Mouse (Mus musculus) C2C12 (cell line): ENCODE measurements at regions not wholly inside any gene's neighbourhood (a gene's known extent, or its start where the extent isn't known, plus 50 kb on each side); places are given as distances from the start of the nearest gene placed in this dataset.
A peak's percentile ranks its signal among the peaks of the same experiment; 100 is the strongest.

Experiments used
- H3K27me3 ChIP-seq: one replicate; pipeline ENCODE4 v1.6.1; 2011; ENCODE audit not compliant: control insufficient read depth, insufficient read depth, insufficient read length
- H3K36me3 ChIP-seq: one replicate; pipeline ENCODE4 v1.6.1; 2011; ENCODE audit not compliant: control insufficient read depth, insufficient read depth
- H3K4me3 ChIP-seq: one replicate; pipeline ENCODE4 v1.5.1; 2011; ENCODE audit warnings: mild to moderate bottlenecking, control low read depth; ENCODE audit not compliant: poor library complexity, insufficient read depth, severe bottlenecking
- H3K79me2 ChIP-seq: one replicate; pipeline ENCODE4 v1.6.1; 2011; ENCODE audit not compliant: control insufficient read depth, insufficient read depth
- H3K79me3 ChIP-seq: one replicate; pipeline ENCODE4 v1.6.1; 2011; ENCODE audit warnings: low read depth, control low read depth
- H3ac ChIP-seq: one replicate; pipeline ENCODE3; 2011; ENCODE audit warnings: low read depth; ENCODE audit not compliant: control insufficient read depth, insufficient read length
- CEBPB ChIP-seq: IDR thresholded peaks from one replicate; pipeline ENCODE4 v1.6.1; 2011; ENCODE audit warnings: low read depth, mild to moderate bottlenecking, control low read depth, moderate library complexity
- CTCF ChIP-seq: IDR thresholded peaks from one replicate; pipeline ENCODE4 v1.5.1; 2011; ENCODE audit not compliant: control insufficient read depth, insufficient read depth, insufficient read length
- FOSL1 ChIP-seq: IDR thresholded peaks from one replicate; pipeline ENCODE4 v1.8.0; 2011; ENCODE audit warnings: mild to moderate bottlenecking, low read length; ENCODE audit not compliant: poor library complexity, insufficient read depth, severe bottlenecking
- MAX ChIP-seq: IDR thresholded peaks from one replicate; pipeline ENCODE4 v1.6.1; 2011; ENCODE audit warnings: mild to moderate bottlenecking, control low read depth
- MYOD1 ChIP-seq: IDR thresholded peaks from one replicate; pipeline ENCODE4 v1.6.1; 2011; ENCODE audit warnings: low read depth; ENCODE audit not compliant: control insufficient read depth, insufficient read length
- MYOG ChIP-seq: IDR thresholded peaks from one replicate; pipeline ENCODE4 v1.6.1; 2011; ENCODE audit not compliant: control insufficient read depth, insufficient read length; ENCODE audit errors: extremely low read depth
- USF1 ChIP-seq: IDR thresholded peaks from one replicate; pipeline ENCODE4 v1.6.1; 2011; ENCODE audit warnings: low read depth, mild to moderate bottlenecking, control low read depth, moderate library complexity

DNA sequence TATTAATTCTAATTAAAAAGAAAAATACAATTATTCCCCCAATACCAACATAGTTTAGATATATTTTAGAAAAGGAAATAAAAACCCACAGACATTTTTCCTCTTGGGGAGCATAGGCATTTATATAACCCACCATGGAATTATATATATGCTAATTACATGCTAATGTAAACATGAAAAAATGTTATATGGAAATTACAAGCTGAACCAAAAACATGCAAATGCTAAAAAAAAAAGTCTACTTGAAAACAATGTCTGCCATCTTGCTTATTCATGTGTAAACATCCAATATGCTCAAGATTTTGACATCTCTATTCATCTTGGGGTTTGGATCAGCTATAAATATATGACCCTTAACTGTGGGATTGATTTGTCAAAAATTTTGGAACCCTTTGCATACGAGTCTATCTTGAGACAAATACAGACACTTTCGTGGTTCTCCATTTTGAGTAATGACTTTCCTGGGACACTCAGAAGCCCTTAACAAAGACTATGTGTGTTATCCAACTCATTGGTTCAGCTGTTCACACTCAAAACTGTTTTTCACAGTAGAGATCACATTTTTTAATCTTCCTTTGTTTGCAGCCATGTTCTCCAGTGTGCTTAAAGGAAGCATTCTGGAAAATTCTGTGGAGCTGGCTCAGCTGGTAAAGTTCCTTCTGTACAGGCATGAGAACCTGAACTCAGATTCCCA lies 208.0 kb downstream of the Gm11361 start:
- Histone ChIP-seq H3K27me3 (no peaks in the 10 kb centered on the region), H3K79me2 (no peaks in the 10 kb centered on the region), H3K79me3 (no peaks in the 10 kb centered on the region), H3ac (no peak overlapping the region), H3K36me3 (no peaks in the 10 kb centered on the region), H3K4me3 (no peak overlapping the region)
- no peak for TF ChIP-seq FOSL1
- no peak for TF ChIP-seq CEBPB
- no peak for TF ChIP-seq MAX
- no peak for TF ChIP-seq USF1
- no peak for TF ChIP-seq CTCF
- TF ChIP-seq MYOG = no peak
- TF ChIP-seq MYOD1 = no peak

DNA sequence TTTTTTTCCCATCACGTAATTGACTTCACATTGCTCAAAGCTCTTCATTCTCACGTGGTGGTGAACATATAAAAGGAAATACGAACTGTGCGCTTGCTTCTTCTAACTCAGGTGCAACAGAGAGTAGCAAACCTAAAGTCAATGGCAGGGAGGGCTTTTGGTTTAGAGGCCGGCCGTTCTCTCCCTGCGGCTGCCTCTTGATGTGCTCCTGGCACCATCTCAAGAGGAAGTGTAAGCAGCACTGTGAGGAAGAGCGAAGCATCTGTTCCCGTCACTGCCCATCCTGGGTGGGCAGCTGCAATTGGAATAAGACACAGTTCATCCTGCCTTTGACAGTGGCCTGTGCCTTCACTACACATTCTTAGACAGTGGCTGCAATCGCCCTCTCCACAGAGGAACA lies 204.0 kb downstream of the Gm11361 start:
- Histone ChIP-seq H3K4me3 (no peak overlapping the region), H3K79me3 (no peaks in the 10 kb centered on the region), H3K27me3 (no peaks in the 10 kb centered on the region), H3K79me2 (no peaks in the 10 kb centered on the region), H3K36me3 (no peaks in the 10 kb centered on the region), H3ac (no peak overlapping the region)
- no peak for TF ChIP-seq USF1
- no peak for TF ChIP-seq MAX
- TF ChIP-seq FOSL1 = no peak
- TF ChIP-seq CEBPB = no peak
- no peak for TF ChIP-seq CTCF
- TF ChIP-seq MYOD1 = no peak
- TF ChIP-seq MYOG = no peak

DNA sequence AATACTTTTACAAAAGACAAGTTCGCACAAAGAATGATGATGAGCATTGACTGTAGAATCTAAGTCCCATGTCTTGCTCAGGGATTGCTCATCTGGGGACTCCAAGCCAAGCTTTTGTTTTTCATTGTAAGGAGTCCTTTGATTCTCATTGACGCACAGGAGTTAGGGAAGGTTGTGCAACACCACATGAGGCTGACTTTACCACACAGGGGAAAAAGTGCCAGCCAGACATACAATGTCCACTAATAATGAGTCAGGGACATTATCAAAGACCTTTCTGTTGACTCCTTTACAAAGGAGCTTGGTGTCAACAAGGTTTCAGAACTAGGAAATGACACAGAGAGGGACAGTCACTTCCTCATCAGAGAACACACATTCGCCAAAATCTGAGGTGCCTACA lies 200.1 kb downstream of the Gm11361 start:
- no peaks in the 10 kb centered on the region for H3K79me3 ChIP-seq
- TF ChIP-seq FOSL1 (no peak), MAX (no peak), USF1 (no peak), CEBPB (peak; percentile 98), MYOD1 (peak; percentile 19), CTCF (no peak), MYOG (no peak)
- H3K79me2 ChIP-seq = no peaks in the 10 kb centered on the region
- H3K36me3 ChIP-seq = no peaks in the 10 kb centered on the region
- H3K4me3 ChIP-seq = no peak overlapping the region
- H3ac ChIP-seq = no peak overlapping the region
- no peaks in the 10 kb centered on the region for H3K27me3 ChIP-seq

DNA sequence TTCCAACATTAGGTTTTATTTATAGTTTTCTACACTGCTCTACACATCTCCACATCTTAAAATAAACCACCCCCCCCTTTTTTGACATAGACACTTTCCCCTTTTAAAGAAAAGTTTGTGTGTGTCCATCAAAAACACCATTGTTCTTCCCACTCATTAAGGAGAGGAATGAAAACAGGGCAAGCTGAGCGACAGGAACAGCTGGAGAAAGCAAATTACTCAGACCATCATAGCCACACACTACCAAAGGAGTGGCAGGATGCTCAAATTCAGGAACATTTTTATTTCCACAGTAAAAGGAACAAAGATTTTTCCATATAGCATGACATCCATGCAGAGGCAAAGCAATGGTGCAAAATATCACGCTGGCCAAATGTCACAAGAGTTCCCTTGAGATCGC lies 198.6 kb downstream of the Gm11361 start:
- no peaks in the 10 kb centered on the region for H3K79me2 ChIP-seq
- no peak overlapping the region for H3ac ChIP-seq
- H3K36me3 ChIP-seq = no peaks in the 10 kb centered on the region
- H3K27me3 ChIP-seq = no peaks in the 10 kb centered on the region
- H3K4me3 ChIP-seq = no peak overlapping the region
- TF ChIP-seq MYOG (no peak), MYOD1 (peak; percentile 98)
- H3K79me3 ChIP-seq = no peaks in the 10 kb centered on the region

DNA sequence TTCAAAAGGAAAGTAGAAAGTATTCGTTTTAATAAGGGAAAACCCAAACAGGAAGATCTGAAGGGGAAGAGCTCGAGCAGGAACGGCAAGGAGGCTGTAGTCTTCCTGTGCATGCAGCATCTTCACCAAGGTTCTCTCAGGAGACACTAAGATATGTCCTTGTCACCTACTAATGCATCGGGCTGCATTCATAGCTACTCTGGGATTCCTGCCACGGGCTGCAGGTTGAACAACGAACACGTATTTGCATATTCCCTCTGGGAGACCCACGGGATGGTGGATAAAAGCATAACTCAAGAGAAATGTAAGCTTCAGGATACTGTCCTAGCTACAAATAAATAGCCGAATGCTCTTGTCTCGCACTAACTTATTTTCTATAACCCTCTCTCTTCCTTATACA lies 197.7 kb downstream of the Gm11361 start:
- H3K79me2 ChIP-seq = no peaks in the 10 kb centered on the region
- no peaks in the 10 kb centered on the region for H3K27me3 ChIP-seq
- H3K4me3 ChIP-seq = no peak overlapping the region

DNA sequence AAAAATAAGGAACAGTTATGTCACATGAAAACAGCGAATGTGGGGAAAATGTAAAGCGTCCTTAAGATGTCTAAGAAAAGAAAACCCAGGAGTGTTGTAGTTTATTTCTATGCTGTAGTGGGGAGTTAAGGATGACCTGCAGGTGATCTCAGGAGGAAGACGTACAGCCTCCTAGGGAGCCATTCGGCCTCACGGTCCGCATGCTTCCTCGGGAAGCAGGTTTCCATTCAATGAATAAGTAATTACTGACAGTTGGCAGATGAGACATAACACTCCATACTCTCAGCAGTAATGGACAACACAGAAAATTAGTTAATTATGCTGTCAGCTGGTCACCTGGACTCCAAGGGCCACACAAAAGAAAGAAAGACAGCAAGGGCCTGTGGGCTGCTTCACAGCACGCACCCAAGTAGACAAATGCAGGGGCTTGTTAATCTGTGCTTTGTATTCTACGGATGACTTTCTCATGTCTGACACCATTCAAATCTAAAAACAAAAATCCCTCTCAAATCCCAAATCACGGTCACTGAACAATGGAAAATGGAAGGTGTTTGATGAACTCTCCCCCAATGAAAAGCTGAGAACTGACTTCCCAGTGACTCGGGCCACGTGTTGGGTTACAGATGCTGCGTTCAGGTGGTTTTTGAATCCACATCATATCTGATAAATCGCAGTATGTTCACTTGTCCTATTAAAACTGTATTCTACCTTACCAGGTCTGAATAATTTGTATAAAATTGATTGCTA lies 193.5 kb downstream of the Gm11361 start:
- Histone ChIP-seq H3K36me3 (no peaks in the 10 kb centered on the region), H3ac (no peak overlapping the region), H3K27me3 (no peaks in the 10 kb centered on the region), H3K4me3 (no peak overlapping the region), H3K79me3 (no peaks in the 10 kb centered on the region), H3K79me2 (no peaks in the 10 kb centered on the region)
- TF ChIP-seq USF1 (no peak), CTCF (no peak), MAX (no peak), MYOG (no peak), FOSL1 (no peak), MYOD1 (no peak), CEBPB (no peak)

More for the DNA sequence above, 197.7 kb downstream of the Gm11361 start:
- Histone ChIP-seq H3K79me3 (no peaks in the 10 kb centered on the region), H3K36me3 (no peaks in the 10 kb centered on the region), H3ac (no peak overlapping the region)
- no peak for TF ChIP-seq MYOD1
- no peak for TF ChIP-seq CTCF
- TF ChIP-seq CEBPB = no peak
- no peak for TF ChIP-seq USF1
- no peak for TF ChIP-seq MYOG
- no peak for TF ChIP-seq FOSL1
- no peak for TF ChIP-seq MAX
